Mouse (Mus musculus) stomach, postnatal 0 days (tissue): ENCODE results near the gene Ndufc1. TPM values are rescaled to one million over a fixed set of nuclear protein-coding genes. Genes with fewer than 3 reads are reported as not detected.

Experiments used
- ATAC-seq: fragments of 200-750 bp; cut with Nextera tagmentation; 2 replicates; pipeline ENCODE4 v1.8.0; 2017; ENCODE audit not compliant: low FRiP score, low TSS enrichment
- DNase-seq: peaks from one replicate; pipeline ENCODE4 v3.0.0-alpha.2; 2016; ENCODE audit warnings: low spot score
- H3K27ac ChIP-seq: fragments of 300-500 bp; sonication (generic); replicated peaks from 2 replicates; pipeline ENCODE4 v1.5.1; 2014; ENCODE audit warnings: mild to moderate bottlenecking, control low read depth
- H3K27me3 ChIP-seq: fragments of 300-500 bp; sonication (generic); 2 replicates; pipeline ENCODE4 v1.6.1; 2014; ENCODE audit warnings: low read length; ENCODE audit not compliant: control insufficient read depth, insufficient read depth
- H3K36me3 ChIP-seq: fragments of 300-500 bp; sonication (generic); 2 replicates; pipeline ENCODE4 v1.6.1; 2014; ENCODE audit warnings: low read length, mixed read lengths; ENCODE audit not compliant: control insufficient read depth, insufficient read depth
- H3K4me1 ChIP-seq: fragments of 300-500 bp; sonication (generic); replicated peaks from 2 replicates; pipeline ENCODE4 v1.6.1; 2014; ENCODE audit warnings: antibody characterized with exemption; ENCODE audit not compliant: control insufficient read depth, insufficient read depth
- H3K4me2 ChIP-seq: fragments of 300-500 bp; sonication (generic); replicated peaks from 2 replicates; pipeline ENCODE4 v1.6.1; 2014; ENCODE audit warnings: low read depth, mild to moderate bottlenecking, control low read depth, moderate library complexity
- H3K4me3 ChIP-seq: fragments of 300-500 bp; sonication (generic); 2 replicates; pipeline ENCODE4 v1.5.1; 2014; ENCODE audit warnings: low read depth, low read length, control low read depth
- H3K9ac ChIP-seq: fragments of 300-500 bp; sonication (generic); 2 replicates; pipeline ENCODE4 v1.6.1; 2014; ENCODE audit warnings: mild to moderate bottlenecking, low read length, control low read depth, mixed read lengths
- H3K9me3 ChIP-seq: fragments of 300-500 bp; sonication (generic); 2 replicates; pipeline ENCODE4 v1.6.1; 2016; ENCODE audit warnings: low read length; ENCODE audit not compliant: control insufficient read depth
- CTCF ChIP-seq: IDR thresholded peaks from 2 replicates; pipeline ENCODE4 v1.5.1; 2016; ENCODE audit warnings: antibody characterized with exemption, low read depth, mild to moderate bottlenecking, moderate library complexity
- EP300 ChIP-seq: optimal IDR thresholded peaks from 2 replicates; pipeline ENCODE3; 2016; ENCODE audit warnings: antibody characterized with exemption
- WGBS: fragments of 180-500 bp; shearing (Covaris S2); extraction: QIAGEN DNeasy Blood & Tissue Kit; methylation state at CpG from one replicate; pipeline ENCODE4 v1.1.7; 2014; 5-methylcytosine and 5-hydroxymethylcytosine counted together
- polyA plus RNA-seq: library from polyadenylated mRNA; unstranded; fragments of >200 nt; fragmentation: Nextera tagmentation; extraction: Ambion mirVana; gene quantifications from 2 replicates; pipeline ENCODE4 v1.2.1, GENCODE M21; 2015

Gene Ndufc1
- polyA plus RNA-seq, 1 experiment from 2014 or later, result 979 TPM

DNA sequence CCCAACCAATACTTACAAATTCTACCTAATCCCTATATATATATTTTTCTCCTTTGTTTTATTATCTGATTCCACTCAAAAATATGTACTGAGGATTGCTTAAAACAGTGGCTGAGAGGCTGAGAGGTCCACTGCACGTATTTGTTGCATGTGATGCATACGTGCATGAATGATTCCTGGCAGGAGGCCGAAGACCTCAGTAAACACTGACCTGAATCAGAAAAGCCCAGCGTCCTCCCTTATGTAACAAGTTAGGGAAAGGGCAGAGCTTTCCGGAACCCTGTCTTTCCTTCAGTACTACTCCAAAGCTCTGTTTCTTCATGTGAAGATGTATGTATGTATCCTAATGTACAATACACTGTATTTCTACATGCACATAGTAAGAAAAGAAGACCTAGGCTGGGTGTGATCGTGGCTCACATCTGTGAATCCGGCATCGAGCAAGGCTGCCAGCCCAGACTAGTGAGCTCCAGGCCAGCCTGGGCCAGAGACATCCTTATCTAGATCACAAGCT is 20.9 kb downstream of the Ndufc1 start:
- H3K4me1 ChIP-seq, result no peaks in the 10 kb centered on the region; the same call in 1 of the 2 replicates
- ATAC-seq, result no peak
- no peak overlapping the region for H3K27ac ChIP-seq
- DNase-seq, result no peak
- no peak overlapping the region for H3K4me2 ChIP-seq
- H3K9ac ChIP-seq, result no peak overlapping the region
- WGBS, result 69% methylated on average over 8 of the region's 8 CpGs
- H3K9me3 ChIP-seq, result no peaks in the 10 kb centered on the region
- no peaks in the 10 kb centered on the region for H3K36me3 ChIP-seq
- no peaks in the 10 kb centered on the region for H3K27me3 ChIP-seq
- TF ChIP-seq CTCF, result no peak
- no peak for TF ChIP-seq EP300
- H3K4me3 ChIP-seq, result no peak overlapping the region

DNA sequence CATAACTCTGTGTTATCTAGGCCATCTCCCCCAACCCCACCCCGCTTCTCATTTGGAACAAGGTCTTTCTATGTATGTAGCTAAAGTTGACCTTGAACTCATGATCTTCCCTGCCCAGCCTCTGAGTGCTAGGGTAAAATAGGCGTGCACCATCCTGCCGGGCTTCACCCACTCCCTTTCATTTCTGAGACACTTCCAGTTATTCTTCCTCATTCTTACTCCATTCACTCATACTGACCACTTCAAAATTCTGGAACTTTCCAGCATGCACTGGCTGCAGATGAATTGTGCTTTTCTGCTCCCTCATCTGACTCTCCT is 21.7 kb downstream of the Ndufc1 start:
- Histone ChIP-seq H3K27me3 (no peaks in the 10 kb centered on the region), H3K4me3 (no peak overlapping the region), H3K4me1 (no peaks in the 10 kb centered on the region; the same call in 1 of the 2 replicates), H3K4me2 (no peak overlapping the region), H3K27ac (no peak overlapping the region), H3K9ac (no peak overlapping the region), H3K9me3 (no peaks in the 10 kb centered on the region), H3K36me3 (no peaks in the 10 kb centered on the region)
- 69% methylated on average over 3 of the region's 3 CpGs for WGBS
- DNase-seq, result no peak
- ATAC-seq, result no peak
- TF ChIP-seq CTCF, result no peak
- TF ChIP-seq EP300, result no peak

DNA sequence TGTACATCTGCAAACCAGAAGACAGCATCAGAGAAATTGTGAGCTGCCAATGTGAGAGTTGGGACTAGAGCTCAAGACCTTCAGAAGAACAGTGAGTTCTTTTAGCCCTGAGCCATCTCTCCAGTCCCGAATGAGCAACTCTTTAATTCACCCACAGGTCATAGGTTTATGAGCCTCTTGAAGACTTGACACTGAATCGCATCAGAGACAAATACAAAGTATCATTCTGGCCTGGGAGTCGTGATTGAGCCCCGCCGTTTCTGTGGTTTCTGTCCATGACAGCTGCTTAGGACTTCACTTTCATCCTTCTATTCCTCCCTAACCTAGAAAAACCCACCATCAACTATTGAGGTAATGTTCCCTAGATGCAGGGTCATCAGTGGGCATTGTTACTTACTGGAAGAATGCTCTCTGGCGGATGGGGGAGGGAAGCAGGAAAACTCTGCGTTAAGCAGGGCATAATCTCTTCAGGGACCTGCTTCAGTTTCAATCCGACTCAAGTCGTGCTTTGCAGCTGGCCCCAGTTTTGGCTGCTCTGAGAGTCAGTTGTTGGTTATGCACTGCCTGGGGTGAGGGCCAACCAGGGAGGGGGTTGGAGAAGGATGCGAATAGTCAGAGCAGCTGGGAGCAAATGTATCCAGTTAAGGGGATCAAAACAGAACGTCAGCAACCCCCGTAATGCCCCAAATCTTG is 22.2 kb downstream of the Ndufc1 start:
- Histone ChIP-seq H3K4me3 (no peak overlapping the region), H3K9ac (no peak overlapping the region), H3K27ac (no peak overlapping the region), H3K27me3 (no peaks in the 10 kb centered on the region), H3K9me3 (no peaks in the 10 kb centered on the region), H3K4me1 (no peaks in the 10 kb centered on the region; the same call in 1 of the 2 replicates), H3K4me2 (no peak overlapping the region), H3K36me3 (no peaks in the 10 kb centered on the region)
- no peak for DNase-seq
- 54% methylated on average over 12 of the region's 12 CpGs for WGBS
- no peak for ATAC-seq
- TF ChIP-seq CTCF (no peak), EP300 (no peak)

DNA sequence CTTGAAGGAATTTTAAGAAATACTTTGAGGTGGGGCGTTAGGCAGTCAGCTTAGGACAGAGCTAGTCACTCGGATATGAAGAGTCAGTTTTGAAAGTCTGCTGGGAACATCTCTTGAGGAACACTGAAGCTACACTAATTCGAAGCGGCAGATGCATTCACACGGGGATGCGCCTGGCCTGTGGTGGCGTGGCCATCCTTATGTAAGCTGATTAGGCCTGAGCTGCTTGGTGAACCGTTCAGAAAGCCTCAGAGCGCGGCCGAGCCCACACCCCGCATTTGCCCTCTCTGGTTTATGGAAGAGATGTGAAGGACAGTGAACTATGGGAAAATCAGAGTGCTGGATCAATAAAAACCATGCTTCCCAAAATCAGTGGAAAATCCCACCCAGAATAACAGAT is 25.4 kb downstream of the Ndufc1 start:
- Histone ChIP-seq H3K9me3 (no peaks in the 10 kb centered on the region), H3K27me3 (no peaks in the 10 kb centered on the region), H3K36me3 (no peaks in the 10 kb centered on the region), H3K27ac (no peak overlapping the region), H3K4me3 (no peak overlapping the region), H3K4me2 (no peak overlapping the region), H3K4me1 (no peaks in the 10 kb centered on the region), H3K9ac (no peak overlapping the region)
- WGBS, result 83% methylated on average over 12 of the region's 12 CpGs
- no peak for ATAC-seq
- TF ChIP-seq CTCF (no peak), EP300 (no peak)
- no peak for DNase-seq

DNA sequence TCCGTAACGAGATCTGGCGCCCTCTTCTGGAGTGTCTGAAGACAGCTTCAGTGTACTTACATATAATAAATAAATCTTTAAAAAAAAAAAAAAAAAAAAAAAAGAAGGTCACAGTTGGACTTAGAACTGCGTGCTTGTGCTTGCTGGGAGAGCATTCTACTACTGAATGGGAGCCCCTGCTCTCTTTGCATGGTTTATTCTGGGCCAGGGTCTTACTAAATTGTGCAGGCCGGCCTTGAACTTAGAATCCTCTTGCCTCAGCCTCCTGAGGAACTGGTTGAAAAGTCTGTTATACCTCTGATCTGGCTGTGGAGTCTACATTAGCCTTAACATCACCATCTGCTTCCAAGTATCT is 28.2 kb downstream of the Ndufc1 start:
- 71% methylated on average over 2 of the region's 5 CpGs for WGBS

DNA sequence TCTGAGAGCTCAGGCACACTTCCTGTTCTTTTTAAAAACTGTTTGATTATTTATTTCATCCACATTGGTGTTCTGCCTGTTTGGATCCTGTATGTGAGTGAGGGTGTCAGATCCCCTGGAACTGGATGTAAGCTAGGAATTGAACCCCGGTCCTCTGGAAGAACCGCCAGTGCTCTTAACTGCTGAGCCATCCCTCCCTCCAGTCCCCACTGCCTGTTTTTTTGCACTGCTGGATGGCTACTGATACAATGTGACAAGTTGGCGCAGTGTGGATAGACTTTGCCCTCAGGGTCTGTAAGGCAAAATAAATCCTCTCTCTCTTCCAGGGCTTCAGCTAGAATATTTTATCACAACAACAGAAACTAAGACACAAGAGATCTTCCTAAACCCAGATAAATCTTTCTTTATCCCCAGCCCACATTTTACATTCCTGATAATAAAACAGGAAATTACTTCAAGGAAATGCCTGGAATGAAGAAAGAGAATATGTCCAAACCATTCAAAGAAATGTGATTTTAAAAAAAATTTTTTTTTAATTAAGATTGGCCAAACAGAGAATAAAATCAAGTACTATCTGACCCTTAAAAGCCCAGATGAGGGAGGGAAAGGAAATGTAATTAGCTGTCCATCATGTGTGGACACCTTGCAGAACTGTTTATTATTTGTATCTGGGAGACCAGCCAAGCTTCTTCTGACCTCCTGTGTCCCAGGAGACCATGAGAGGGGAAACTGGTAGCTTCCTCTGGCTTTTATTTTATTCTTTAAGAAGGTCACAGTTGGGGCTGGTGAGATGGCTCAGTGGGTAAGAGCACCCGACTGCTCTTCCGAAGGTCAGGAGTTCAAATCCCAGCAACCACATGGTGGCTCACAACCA is 28.8 kb downstream of the Ndufc1 start:
- DNase-seq (no peak), ATAC-seq (no peak)
- Histone ChIP-seq H3K4me3 (no peak overlapping the region), H3K27ac (no peak overlapping the region), H3K36me3 (no peaks in the 10 kb centered on the region), H3K9me3 (no peaks in the 10 kb centered on the region), H3K27me3 (no peaks in the 10 kb centered on the region), H3K4me1 (no peaks in the 10 kb centered on the region), H3K4me2 (no peak overlapping the region), H3K9ac (no peak overlapping the region)
- WGBS, result 79% methylated on average over 5 of the region's 5 CpGs
- TF ChIP-seq EP300, result no peak
- TF ChIP-seq CTCF, result no peak

More for the DNA sequence above, 28.2 kb downstream of the Ndufc1 start:
- Histone ChIP-seq H3K9ac (no peak overlapping the region), H3K9me3 (no peaks in the 10 kb centered on the region), H3K4me3 (no peak overlapping the region), H3K27ac (no peak overlapping the region), H3K36me3 (no peaks in the 10 kb centered on the region), H3K27me3 (no peaks in the 10 kb centered on the region), H3K4me1 (no peaks in the 10 kb centered on the region), H3K4me2 (no peak overlapping the region)
- ATAC-seq (no peak), DNase-seq (no peak)
- TF ChIP-seq CTCF, result no peak
- TF ChIP-seq EP300, result no peak
